Mouse (Mus musculus) T-helper 1 cell (primary cell): ENCODE results near the gene Fkbp8.

Experiments
- in situ Hi-C: fragments of 300-600 bp; cut with MboI, MseI; formaldehyde crosslinking; loops from one replicate; pipeline ENCODE4 v1.15.1; 2025; ENCODE audit warnings: high pct_unique_total_duplicates

Gene Fkbp8

GRCm38 (mm10) chr8:70555079-70555747 lies 27.7 kb downstream of the Fkbp8 start:
- in situ Hi-C loops = no loop called here

GRCm38 (mm10) chr8:70558334-70558733 lies 30.8 kb downstream of the Fkbp8 start:
- in situ Hi-C loops = no loop called here

GRCm38 (mm10) chr8:70558983-70559382 lies 31.5 kb downstream of the Fkbp8 start:
- in situ Hi-C loops = no loop called here

GRCm38 (mm10) chr8:70560096-70560495 lies 32.6 kb downstream of the Fkbp8 start:
- in situ Hi-C loops = no loop called here

- in situ Hi-C loops = no loop called here
Observed at GRCm38 (mm10) chr8:70560564-70560963, 33.0 kb downstream of the Fkbp8 start.

- in situ Hi-C loops = no loop called here
Observed at GRCm38 (mm10) chr8:70561357-70561756, 33.8 kb downstream of the Fkbp8 start.

- in situ Hi-C loops = no loop called here
Observed at GRCm38 (mm10) chr8:70561809-70562535, 34.4 kb downstream of the Fkbp8 start.

- in situ Hi-C loops = no loop called here
Observed at GRCm38 (mm10) chr8:70562802-70563201, 35.3 kb downstream of the Fkbp8 start.

- in situ Hi-C loops = no loop called here
Observed at GRCm38 (mm10) chr8:70563763-70564387, 36.4 kb downstream of the Fkbp8 start.

GRCm38 (mm10) chr8:70564696-70565235 lies 37.2 kb downstream of the Fkbp8 start:
- in situ Hi-C loops = no loop called here

- in situ Hi-C loops = no loop called here
Observed at GRCm38 (mm10) chr8:70565561-70565960, 38.0 kb downstream of the Fkbp8 start.

GRCm38 (mm10) chr8:70570360-70570759 lies 42.8 kb downstream of the Fkbp8 start:
- in situ Hi-C loops = no loop called here

- in situ Hi-C loops = no loop called here
Observed at GRCm38 (mm10) chr8:70570990-70571389, 43.5 kb downstream of the Fkbp8 start.

- in situ Hi-C loops = no loop called here
Observed at GRCm38 (mm10) chr8:70574302-70574701, 46.8 kb downstream of the Fkbp8 start.

- in situ Hi-C loops = no loop called here
Observed at GRCm38 (mm10) chr8:70574915-70575314, 47.4 kb downstream of the Fkbp8 start.

GRCm38 (mm10) chr8:70577207-70577606 lies 49.7 kb downstream of the Fkbp8 start:
- in situ Hi-C loops = no loop called here

GRCm38 (mm10) chr8:70583476-70584387 lies 56.2 kb downstream of the Fkbp8 start:
- in situ Hi-C loops = no loop called here

GRCm38 (mm10) chr8:70584606-70585257 lies 57.2 kb downstream of the Fkbp8 start:
- in situ Hi-C loops = loop anchor here (5.0 kb wide), 1 partner anchor 172 kb away; no protein-coding TSS in a partner anchor
